Mouse (Mus musculus) CH12.LX (cell line): ENCODE data around the gene Dhdds.

Experiments used
- ELF1 ChIP-seq: IDR thresholded peaks from 2 replicates; pipeline ENCODE4 v1.6.1; 2014; ENCODE audit warnings: low read depth, mild to moderate bottlenecking, inconsistent platforms, low read length, improper control_type of control experiment
- EP300 ChIP-seq: IDR thresholded peaks from 2 replicates; pipeline ENCODE4 v1.6.1; 2011; ENCODE audit warnings: low read length, improper control_type of control experiment
- MEF2A ChIP-seq: IDR thresholded peaks from 2 replicates; pipeline ENCODE4 v1.6.1; 2014; ENCODE audit warnings: low read depth, mild to moderate bottlenecking, inconsistent platforms, low read length, improper control_type of control experiment, borderline replicate concordance

- TF ChIP-seq ELF1, result no peak
- no peak for TF ChIP-seq MEF2A
- TF ChIP-seq EP300, result no peak
These were observed 71.4 kb downstream of the Dhdds start for GRCm38 (mm10) chr4:133929278-133929670.
